Mouse (Mus musculus) bone marrow, adult 2 months (tissue): ENCODE data around the gene Phb2. TPM values are rescaled to one million over a fixed set of nuclear protein-coding genes. Genes with fewer than 3 reads are reported as not detected.
A peak's percentile ranks its signal among the peaks of the same experiment; 100 is the strongest.

ENCODE experiments used
- H3K27ac ChIP-seq: fragments of 200-500 bp; 2 replicates; pipeline ENCODE4 v1.5.1; 2012; ENCODE audit warnings: low read depth, mild to moderate bottlenecking, control low read depth, inconsistent platforms, low read length; ENCODE audit not compliant: control insufficient read depth, poor library complexity, insufficient read depth
- H3K4me1 ChIP-seq: fragments of 200-500 bp; 2 replicates; pipeline ENCODE4 v1.6.1; 2011; ENCODE audit warnings: low read length; ENCODE audit not compliant: control insufficient read depth, insufficient read depth
- H3K4me3 ChIP-seq: fragments of 200-500 bp; replicated peaks from 2 replicates; pipeline ENCODE3; 2011; ENCODE audit warnings: mild to moderate bottlenecking, low read depth, low read length, control low read depth; ENCODE audit not compliant: control insufficient read depth
- CTCF ChIP-seq: fragments of 200-500 bp; IDR thresholded peaks from 2 replicates; pipeline ENCODE4 v1.5.1; 2011; ENCODE audit warnings: low read length, control low read depth; ENCODE audit not compliant: control insufficient read depth, insufficient read depth
- POLR2A ChIP-seq: fragments of 200-500 bp; IDR thresholded peaks from 2 replicates; pipeline ENCODE4 v1.6.1; 2011; ENCODE audit warnings: low read depth, mild to moderate bottlenecking, control low read depth, low read length, borderline replicate concordance; ENCODE audit not compliant: control insufficient read depth
- WGBS: fragments of 180-500 bp; shearing (Covaris S2); methylation state at CpG from one replicate; pipeline ENCODE4 v1.1.7; 2018; 5-methylcytosine and 5-hydroxymethylcytosine counted together
- polyA plus RNA-seq: library from polyadenylated mRNA; stranded (reverse); fragments of >200 nt; gene quantifications from 2 replicates; pipeline ENCODE4 v1.2.4, GENCODE M21; 2011; ENCODE audit warnings: low replicate concordance; ENCODE audit not compliant: missing spikeins, insufficient read depth, insufficient read length

The Phb2 gene
- polyA plus RNA-seq, 1 experiment, result 213 TPM

GRCm38 (mm10) chr6:124706061-124706627, 6.0 kb upstream of the Phb2 start:
- Histone ChIP-seq H3K27ac (no peak overlapping the region), H3K4me3 (no peak overlapping the region), H3K4me1 (peaks cover 2% of the 10 kb centered on the region; the same call in 1 of the 2 replicates)
- TF ChIP-seq CTCF, result no peak
- whole genome bisulfite sequencing, result 83% methylated on average over 5 of the region's 5 CpGs

- 91% methylated on average over 10 of the region's 10 CpGs for WGBS
- no peak overlapping the region for H3K27ac ChIP-seq
- TF ChIP-seq POLR2A (no peak), CTCF (no peak)
- peaks cover 2% of the 10 kb centered on the region; the same call in 1 of the 2 replicates for H3K4me1 ChIP-seq
- H3K4me3 ChIP-seq, result no peak overlapping the region
Observed at GRCm38 (mm10) chr6:124708289-124708889, 3.7 kb upstream of the Phb2 start.

GRCm38 (mm10) chr6:124712918-124713317, 782 bp downstream of the Phb2 start:
- Histone ChIP-seq H3K4me1 (peaks cover 2% of the 10 kb centered on the region; the same call in 1 of the 2 replicates), H3K27ac (no peak overlapping the region), H3K4me3 (peak overlapping the region; percentile 96)
- no peak for TF ChIP-seq POLR2A
- no peak for TF ChIP-seq CTCF
- WGBS, result 15% methylated on average over 11 of the region's 11 CpGs

- peak; percentile 95 for TF ChIP-seq CTCF
- no peak for TF ChIP-seq POLR2A
- H3K4me3 ChIP-seq, result no peak overlapping the region
- WGBS, result 53% methylated on average over 20 of the region's 20 CpGs
- H3K4me1 ChIP-seq, result peaks cover 8% of the 10 kb centered on the region
- H3K27ac ChIP-seq, result no peak overlapping the region
Observed at GRCm38 (mm10) chr6:124716864-124717490, 4.8 kb downstream of the Phb2 start.

GRCm38 (mm10) chr6:124717968-124718367, 5.8 kb downstream of the Phb2 start:
- H3K27ac ChIP-seq, result no peak overlapping the region
- H3K4me1 ChIP-seq, result peaks cover 11% of the 10 kb centered on the region
- H3K4me3 ChIP-seq, result no peak overlapping the region
- 94% methylated on average over 13 of the region's 13 CpGs for WGBS
- no peak for TF ChIP-seq CTCF
- no peak for TF ChIP-seq POLR2A

GRCm38 (mm10) chr6:124718703-124719102, 6.6 kb downstream of the Phb2 start:
- WGBS, result 90% methylated on average over 16 of the region's 16 CpGs
- no peak for TF ChIP-seq CTCF
- no peak for TF ChIP-seq POLR2A
- Histone ChIP-seq H3K4me3 (no peak overlapping the region), H3K4me1 (peaks cover 15% of the 10 kb centered on the region), H3K27ac (peak overlapping the region; percentile 6; the same call in 1 of the 2 replicates)

GRCm38 (mm10) chr6:124719354-124719978, 7.3 kb downstream of the Phb2 start:
- WGBS, result 73% methylated on average over 7 of the region's 7 CpGs
- Histone ChIP-seq H3K27ac (peak overlapping the region; percentile 6; the same call in 1 of the 2 replicates), H3K4me1 (peaks cover 17% of the 10 kb centered on the region), H3K4me3 (no peak overlapping the region)
- TF ChIP-seq POLR2A, result no peak
- no peak for TF ChIP-seq CTCF

- 33% methylated on average over 11 of the region's 11 CpGs for WGBS
- Histone ChIP-seq H3K27ac (peak overlapping the region; percentile 65), H3K4me3 (no peak overlapping the region)
Observed at GRCm38 (mm10) chr6:124720904-124721303, 8.8 kb downstream of the Phb2 start.

More at GRCm38 (mm10) chr6:124720904-124721303, 8.8 kb downstream of the Phb2 start:
- H3K4me1 ChIP-seq, result peaks cover 24% of the 10 kb centered on the region
- TF ChIP-seq CTCF, result no peak
- TF ChIP-seq POLR2A, result no peak
